Mouse (Mus musculus) fat pad, adult 2 months (tissue): ENCODE measurements at regions not wholly inside any gene's neighbourhood (a gene's known extent, or its start where the extent isn't known, plus 50 kb on each side); places are given as distances from the start of the nearest gene placed in this dataset.

Experiments used
- DNase-seq: peaks from one replicate; pipeline ENCODE4 v3.0.0-alpha.2; 2011; ENCODE audit warnings: low read depth, low spot score; ENCODE audit errors: extremely low read depth

DNA sequence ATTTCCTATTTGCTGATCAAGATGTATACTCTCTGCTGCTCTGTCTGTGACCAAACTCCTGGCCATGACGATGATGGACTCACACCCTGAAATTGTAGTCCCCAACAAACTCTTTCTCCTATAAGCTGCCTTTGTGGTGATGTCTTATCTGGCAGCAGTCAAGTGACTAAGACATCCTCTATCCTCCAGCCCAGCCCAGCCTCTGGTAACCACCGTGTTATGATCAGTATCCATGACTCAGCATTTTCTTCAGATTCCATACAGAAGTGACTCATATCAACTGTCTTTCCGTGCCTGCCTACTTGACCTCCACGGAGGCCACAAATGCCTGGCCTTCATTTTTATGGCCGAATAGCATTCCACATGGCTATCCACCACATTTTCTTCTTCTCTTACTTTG lies 124.5 kb upstream of the Sox2 start:
- DNase-seq, result no peak

DNA sequence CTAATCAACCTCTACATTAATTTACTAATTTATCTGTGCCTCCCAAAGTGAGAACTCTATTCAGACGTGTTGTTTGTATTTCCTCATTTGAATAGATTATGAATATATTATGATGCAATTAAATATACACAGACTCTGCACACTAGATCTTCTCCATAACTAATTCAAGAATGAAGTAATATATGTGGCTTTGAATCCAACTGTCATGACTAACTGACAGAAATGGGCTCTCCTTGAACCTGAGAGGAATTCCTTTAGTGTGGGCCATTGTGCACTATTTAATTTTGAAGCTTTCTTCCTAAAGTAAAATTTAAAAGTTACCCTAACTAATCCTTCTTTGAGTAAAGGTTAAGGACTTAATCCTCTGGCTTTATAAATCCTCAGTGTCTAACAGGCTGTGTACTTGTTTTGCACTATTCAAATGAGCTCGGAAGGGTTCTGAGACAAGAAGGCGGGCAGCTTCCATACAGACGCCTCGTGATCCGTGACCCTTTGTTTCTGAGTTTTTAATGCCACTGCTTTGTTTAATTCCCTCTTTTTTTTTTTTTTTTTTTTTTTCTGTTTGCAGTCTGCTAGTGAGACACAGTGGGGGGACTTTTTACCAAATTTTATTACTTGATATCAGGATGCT lies 128.0 kb upstream of the Sox2 start:
- DNase-seq, result no peak

DNA sequence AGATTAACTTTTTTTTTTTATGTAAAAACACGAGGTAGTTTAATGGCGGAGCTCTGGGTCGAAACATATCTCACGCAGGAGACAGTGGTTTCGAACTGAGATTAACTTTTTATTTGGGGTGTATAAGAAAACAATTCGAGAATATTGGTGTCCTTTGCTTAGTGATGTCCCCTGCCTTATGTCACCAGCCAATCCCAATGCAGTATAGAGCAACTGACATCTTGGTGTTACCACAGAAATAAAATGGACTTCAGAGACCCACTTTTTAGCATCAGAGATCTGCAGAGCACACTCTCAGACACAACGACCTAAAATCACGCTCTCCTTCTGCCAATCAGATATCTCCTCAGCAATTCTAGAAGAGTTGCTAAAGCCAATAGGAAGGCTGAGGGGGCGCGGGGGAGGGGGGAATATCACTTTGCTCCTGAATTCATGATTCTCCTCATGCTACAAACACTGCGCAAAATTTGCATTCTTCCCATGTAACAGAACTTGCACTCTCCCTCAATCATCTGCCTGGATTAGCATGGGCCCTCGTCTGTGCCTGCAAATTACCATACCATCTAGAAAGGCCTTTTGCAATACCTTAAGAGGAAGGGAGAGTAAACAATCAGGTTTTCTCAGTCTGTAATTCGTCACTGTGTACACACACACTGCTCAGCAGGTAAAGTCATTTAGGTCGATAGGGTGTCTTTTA lies 128.7 kb upstream of the Sox2 start:
- DNase-seq, result no peak

DNA sequence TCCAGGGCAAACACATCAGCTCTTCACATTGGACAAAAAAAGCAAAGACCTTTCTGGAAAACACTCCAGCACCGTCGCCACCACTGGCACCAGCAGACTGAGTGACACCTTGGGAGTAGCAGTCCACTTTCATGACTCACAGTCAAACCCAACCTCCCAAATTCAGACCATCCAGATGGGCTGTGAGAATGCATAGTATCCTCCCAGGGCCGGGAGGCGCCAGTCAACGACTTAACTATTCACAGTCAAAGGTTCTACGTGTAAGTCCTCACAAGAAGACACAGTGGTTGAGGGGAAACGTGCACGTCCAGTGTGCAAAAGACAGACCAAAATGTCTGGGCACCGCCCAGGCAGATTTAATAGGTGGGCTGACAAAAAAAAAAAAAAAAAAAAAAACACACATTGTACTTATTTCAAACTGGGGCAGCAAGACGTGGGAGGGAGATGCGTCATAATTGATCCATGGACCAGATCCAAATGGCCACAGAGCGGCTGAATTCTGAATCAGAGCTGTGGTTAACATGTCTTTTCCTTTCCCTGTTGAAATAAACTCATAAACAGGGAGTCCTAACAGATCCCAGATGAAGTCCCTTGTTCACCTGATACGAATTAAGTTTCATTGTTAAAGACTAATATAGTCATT lies 137.6 kb upstream of the Sox2 start:
- DNase-seq, result no peak

DNA sequence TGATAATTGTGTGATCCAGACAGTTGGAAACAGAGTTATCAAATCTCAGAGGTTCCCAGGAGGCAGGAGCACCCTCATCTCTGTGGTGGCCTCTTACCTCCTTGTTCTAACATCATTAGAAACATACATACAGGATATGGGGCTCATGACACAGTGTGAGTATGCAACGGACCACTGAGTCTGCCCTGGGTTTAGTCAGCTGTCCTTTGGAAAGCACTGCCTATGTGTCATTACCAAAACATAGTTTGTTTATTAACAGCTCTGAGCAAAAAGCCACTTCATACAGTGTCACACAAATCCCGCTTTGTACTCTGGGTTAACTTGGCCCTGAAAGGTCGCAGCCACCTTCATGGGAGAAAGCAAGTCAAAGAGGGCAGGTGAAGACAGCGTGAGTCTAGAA lies 139.5 kb upstream of the Sox2 start:
- no peak for DNase-seq

DNA sequence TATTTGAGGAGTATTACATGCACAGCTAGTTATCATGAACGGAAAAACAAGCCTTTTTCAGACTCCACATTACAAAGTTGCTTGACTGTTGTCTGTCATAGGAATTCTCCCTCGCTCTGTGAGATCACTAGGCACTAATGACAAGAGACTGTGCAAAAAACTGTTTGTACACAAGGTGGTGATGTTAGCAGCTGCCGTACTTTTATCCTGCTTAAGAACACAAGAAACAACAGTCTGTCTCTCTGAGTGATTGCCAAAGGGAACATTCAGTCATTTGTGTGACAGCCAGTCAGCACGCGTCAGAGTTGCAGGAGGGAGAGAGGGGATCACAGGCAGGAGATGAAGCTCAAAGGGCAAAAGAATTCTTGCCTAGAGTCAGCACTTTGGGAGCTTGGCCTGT lies 141.0 kb upstream of the Sox2 start:
- no peak for DNase-seq

DNA sequence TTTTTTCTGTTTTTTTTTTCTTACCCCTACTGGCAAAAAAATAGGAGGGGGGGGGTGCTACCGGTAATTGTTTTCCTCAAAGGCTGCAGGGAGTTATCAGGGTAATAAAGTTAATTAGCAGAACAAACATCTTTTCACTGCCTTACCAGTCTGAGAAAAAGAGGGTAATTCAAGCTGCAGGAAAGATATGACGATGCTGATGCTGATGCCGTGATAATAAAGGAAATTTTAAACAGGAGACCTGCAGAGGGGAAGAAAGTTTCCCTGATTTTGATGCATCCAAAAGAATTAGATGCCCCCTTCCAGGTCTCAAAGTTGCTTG lies 145.7 kb upstream of the Sox2 start:
- no peak for DNase-seq

DNA sequence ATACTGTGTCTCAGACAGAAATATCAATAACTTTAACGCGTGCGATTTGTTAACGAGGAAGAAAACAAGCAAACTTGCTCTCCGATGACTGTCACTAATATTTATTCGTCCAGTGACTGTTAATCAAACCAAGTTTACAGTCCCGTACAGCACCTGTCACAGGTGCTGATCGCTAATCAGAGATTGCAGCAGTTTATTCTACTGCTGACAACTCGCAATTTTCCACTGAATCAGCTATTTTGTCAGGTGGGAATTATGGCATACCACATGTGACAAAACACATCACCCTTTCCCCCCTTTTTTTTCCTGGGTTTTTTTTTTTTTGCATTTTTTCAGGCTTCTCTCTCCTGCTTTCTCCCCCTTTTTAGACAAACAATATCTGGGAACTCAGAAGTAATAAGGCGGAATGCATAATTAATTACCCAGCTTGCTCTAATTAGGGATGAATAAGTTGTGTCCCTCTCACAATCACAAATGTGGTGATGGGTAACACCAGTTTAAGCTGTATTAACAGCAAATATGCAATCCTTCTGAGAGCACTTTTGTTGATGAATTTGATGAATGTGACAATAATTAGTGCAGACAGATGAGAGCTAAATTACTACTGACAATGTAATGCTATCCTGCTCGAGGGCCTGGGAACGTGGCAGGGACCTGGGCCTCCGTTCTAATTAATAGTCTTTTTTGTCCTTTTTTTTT lies 146.2 kb upstream of the Sox2 start:
- no peak for DNase-seq

DNA sequence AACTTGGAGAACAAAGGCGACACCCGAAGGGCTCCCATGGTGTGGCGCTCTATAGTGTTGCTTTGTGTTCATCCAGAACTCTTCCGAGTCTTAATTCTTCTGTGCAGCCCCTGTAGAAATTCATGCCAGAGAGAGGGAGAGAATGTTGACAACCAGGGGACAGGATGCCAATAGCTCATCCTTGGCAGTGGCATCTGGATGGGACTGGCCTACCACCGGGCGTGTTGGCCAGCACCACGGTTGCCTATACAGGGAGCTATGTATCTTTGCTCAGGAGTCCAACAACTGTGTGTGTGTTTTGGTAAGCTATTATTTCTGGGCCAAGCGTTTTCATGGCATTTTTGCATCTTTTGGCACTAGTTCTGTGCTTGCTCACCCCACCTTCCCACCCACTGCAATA lies 153.4 kb upstream of the Sox2 start:
- no peak for DNase-seq

DNA sequence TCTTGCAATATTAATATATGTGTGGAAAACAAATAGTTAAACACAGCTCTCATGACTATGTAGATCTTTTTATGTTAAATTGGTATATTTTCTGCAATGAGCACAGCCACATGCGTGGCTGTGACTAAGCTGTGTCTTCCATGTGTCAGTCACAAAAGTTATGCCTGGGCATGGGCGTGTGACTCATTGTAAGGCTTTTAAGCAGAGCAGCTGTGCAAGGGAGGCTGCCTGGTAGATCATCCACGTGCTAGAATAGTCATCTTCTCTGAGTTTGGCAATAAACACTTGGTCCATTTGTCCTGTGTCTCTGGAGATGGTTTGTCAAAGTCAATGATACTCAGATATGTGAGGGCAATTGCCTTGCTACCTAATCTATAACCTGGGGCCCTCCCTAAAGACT lies 154.6 kb upstream of the Sox2 start:
- DNase-seq, result no peak

DNA sequence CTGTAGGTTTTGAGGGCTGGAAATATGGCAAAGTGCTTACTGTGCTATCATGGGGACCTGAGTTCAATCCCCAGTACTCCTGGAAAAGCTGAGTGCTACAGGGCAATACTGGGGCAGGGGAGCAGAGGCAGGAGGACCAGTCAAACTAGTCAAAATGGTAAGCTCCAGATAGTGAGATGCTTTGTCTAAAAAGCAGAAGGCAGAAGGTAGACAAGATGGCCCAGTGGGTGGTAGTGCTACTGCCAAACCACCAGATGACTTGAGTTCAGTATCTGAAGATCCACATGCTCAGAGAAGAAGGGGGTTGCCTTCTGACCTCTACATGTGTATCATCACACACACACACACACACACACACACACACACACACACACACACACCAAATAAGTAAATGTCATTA lies 156.3 kb upstream of the Sox2 start:
- DNase-seq, result no peak

DNA sequence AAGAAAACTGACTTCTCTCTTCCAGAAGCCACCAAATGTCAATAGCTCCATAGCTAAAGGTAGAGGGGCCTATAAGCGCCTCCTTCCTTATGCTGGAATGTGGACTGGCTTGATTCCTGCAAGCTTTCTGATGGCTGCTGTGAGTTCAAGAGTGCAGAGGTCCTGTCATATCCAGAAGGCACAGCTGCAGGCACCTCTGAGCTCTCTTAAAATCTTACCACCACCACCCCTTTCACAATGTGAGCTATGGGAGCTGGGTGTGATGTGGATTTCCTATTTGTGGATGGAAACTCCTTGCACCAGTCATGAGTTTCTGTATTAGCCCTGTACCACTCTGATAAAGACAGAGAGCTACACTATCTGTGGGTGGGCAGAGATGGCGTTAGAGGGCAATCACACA lies 161.2 kb upstream of the Sox2 start:
- no peak for DNase-seq

DNA sequence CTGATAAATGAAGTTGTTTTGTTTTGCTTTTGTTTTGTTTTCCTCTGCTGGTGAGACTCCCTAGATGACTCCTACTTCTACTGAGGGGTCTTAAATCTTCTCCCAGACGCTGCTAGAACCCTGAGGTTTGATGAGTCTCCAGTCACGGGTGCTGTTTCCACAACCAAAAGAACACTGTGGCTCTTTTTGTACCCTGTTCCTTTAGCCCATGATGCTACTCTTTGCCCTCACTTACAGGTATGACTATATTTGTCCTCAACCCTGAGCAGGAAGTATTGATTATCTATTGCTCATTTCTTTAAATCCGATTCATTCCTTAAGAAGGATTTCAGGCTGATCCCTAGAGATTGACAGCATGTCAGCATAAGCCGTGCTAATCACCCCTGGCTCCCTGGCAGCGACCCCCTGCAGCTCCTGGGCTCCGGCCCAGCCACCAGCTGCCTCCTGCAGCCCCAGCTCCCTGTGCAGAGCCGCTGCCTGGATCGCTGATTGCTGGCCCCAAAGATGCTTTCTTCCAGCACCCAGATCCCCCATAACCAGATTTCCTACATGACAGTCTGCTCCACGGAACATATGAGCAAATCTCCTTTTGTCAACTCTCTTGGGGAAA lies 163.7 kb upstream of the Sox2 start:
- DNase-seq, result no peak

DNA sequence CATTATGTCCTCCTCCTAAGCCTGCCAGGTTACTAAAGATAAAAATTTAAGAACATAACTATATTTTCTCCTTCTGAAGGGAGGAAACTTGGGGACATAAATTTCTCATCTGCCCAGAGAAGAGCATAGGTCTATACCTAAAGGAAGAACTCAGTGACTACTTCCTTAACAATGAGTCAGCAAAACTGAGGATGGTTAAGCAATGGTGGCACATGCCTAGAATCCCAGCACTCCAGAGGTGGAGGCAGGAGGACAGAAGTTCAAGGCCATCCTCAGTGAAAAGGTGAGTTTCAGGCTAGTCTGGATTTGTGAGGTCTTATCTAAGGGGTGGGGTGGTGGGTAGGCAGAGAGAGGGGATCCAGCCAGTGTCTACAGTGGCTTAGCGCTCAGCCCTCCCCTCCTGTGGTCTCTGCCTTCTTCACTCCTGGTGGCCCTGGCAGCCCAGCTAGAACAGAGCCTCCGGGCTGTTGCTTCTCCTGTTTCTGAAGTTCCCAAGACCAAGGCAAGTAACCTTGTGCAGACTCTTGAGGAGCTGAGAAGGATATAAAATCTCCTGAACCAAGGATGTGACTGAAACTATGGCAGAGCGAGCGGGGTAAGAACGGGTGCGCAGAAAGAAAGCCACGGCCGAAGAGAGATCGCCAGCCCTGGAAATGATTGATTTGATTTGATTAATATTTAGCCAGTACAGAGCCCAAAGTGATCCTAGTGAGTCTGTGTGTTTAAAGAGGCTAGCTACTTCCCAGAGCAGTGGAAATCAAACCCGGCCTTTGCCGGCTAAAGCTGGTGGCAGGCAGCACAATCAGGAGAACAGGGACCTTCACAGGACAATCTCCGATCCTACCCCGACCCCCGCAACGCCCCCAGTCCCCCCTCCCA lies 164.6 kb upstream of the Sox2 start:
- DNase-seq, result no peak

DNA sequence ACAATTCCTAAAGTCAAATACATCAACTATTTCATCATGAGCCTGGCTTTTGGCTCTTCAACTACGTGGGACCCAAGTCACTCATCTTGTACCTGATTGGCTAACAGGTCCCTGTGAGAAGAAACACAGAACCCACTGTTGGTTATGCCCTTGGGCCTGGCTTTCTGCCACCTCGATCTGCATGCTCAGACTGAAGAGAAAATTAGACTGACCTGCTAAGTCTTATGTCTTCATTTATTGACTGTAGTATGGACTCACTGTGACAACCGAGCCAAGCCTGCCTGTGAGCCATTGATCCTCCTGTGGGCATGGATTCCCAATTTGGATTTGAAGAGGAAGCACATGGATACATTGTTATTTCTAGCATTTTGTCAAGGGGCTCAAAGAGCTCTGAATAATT lies 166.3 kb upstream of the Sox2 start:
- no peak for DNase-seq

DNA sequence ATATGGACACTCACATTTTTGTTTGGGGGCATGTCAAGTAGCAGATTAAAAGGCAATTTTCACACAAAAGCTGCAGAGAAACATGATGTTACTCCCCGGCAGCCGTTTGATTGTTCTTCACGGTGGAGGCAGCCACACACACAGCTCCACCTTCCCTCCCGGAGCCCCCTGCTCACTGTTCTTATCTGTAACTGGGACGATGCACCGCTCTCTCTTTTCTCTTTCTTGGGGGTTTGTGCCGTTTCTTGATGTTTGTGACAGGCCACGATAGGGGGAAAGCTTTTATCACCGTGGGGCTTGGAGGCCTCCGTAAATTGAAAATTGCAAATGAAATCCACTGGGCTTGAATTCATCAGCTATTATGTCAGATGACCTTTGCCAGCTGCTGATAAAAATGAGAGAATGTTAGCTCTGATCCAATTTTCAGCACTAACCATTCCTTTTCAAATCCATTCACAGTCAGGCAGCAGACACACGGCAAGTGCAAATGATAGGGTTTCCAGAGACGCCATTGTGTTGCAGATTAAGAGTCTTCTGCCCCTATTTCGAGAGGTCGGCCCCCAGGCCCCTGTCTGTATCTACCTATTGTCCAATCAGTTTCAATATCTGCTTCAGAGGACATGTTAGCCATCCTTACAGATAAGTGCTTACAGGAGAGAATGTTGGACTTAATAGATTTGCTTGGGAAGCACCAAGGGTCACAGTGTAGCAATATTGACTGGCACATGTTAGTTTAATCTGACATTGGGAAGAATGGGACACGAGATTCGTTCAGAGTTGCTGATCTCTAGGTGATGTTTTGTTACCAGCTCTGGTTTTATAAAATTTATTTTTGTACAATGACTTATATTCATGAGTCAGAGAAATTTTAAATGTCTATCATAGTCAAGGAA lies 168.1 kb upstream of the Sox2 start:
- DNase-seq, result no peak

DNA sequence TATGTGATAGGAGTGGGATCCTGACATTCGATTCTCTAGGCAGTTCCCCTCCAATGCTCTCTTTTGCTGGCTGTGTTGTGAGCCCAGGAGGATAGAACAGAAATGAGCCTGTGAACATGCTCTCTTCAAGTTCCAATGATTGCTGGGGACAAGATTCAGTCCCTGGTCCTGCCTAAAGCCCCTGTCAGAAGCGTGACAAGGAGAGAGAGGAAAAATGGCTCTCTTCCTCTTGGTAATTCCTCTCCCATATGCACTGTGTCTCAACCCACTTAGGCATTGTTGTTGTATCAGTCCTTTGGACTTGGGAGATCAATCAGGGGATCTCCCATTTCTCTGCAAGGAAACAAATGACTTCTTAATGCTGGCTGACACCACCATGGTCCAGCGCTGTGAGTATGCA lies 168.9 kb upstream of the Sox2 start:
- no peak for DNase-seq

DNA sequence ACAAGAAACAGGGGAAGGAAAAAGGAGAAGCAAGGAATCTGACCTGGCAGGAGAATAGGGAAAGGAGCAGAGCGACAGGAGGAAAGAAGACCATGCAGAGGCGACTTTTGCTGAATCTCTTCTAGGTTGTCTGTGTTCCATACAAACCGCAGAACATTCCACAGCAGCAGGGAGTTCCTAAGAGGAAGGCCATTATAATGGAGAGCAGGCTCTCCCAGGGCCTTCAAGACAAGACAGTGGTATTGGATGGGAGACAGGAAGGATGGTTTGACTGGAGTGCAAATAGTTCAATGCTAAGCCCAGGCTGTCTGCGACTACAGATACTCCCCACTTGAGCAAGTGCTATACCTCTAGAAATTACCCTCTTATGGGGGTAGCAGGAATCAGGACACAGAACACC lies 176.1 kb upstream of the Sox2 start:
- no peak for DNase-seq

DNA sequence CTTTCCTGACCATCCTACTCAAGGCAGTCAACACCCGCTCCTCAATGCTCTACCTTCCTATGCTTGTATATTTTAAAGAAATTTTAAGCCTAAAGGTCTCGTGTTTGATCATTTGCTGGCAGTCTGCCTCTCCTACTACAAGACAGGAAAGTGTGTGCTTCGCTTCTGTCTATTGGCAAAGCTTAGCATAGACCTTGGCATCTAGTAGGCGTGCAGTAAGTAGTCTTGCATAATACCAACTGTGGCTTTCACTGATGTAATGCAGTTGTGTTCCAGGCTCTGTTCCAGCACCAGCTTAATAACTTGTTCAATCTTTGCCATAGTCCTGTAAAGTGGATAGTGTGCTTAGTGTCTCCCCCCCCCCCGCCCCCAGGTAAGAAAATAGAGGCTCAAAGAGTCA lies 179.5 kb upstream of the Sox2 start:
- peak; percentile 77 for DNase-seq

DNA sequence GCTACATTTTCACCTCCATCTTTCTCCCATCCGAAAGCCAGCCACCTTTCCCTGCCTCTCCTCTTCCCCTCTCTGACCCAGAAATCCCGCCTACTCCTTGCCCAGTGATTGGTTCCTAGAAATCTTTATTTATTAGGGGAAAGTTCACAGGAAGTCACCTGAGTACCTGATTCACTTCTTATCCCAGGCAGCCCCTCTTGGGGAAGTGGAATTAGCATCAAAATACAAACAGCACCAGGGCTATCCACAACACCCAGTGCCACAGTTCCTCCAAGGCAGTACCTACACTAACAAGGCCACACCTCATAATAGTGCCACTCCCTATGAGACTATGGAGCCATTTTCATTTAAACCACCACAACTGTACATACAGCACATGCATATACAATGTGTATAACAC lies 180.3 kb upstream of the Sox2 start:
- no peak for DNase-seq
